ENCODE assay signal across 8 mouse cellular contexts in genomic region chr2:107291142-107291541, GRCm38 (mm10). TPM values are rescaled to one million over a fixed set of nuclear protein-coding genes. Genes with fewer than 3 reads are reported as not detected.
DNase-seq lines count a peak whose midpoint lies in the region; ATAC-seq and TF ChIP-seq lines count a peak whose summit lies in the region.

No protein-coding gene starts in this region.

- peaks cover 2% of the 10 kb centered on the region for H3K36me3 ChIP-seq in megakaryocyte, embryonic 14.5 days (replicated peaks; ENCODE audit: low read length)
- peaks cover 11% of the 10 kb centered on the region for H3K36me3 ChIP-seq in neural tube, embryonic 15.5 days

- H3K27me3 ChIP-seq in cerebellum, adult 2 months (ENCODE audit: control insufficient read depth, insufficient read depth, low read length) = no peaks in the 10 kb centered on the region
- H3K27me3 ChIP-seq in megakaryocyte, embryonic 14.5 days (replicated peaks) = peaks cover 9% of the 10 kb centered on the region
- H3K27me3 ChIP-seq in neural tube, embryonic 15.5 days (replicated peaks) = no peaks in the 10 kb centered on the region

- H3K4me2 ChIP-seq in neural tube, embryonic 15.5 days = peak overlapping the region; percentile 65

- TF ChIP-seq CTCF in cerebellum, adult 2 months (IDR thresholded peaks at IDR 0.05; ENCODE audit: borderline replicate concordance, insufficient read depth, low read depth, low read length) = no peak

- H3K9me3 ChIP-seq in megakaryocyte, embryonic 14.5 days = peaks cover 13% of the 10 kb centered on the region
- H3K9me3 ChIP-seq in neural tube, embryonic 15.5 days (replicated peaks) = no peaks in the 10 kb centered on the region

- no peak for DNase-seq in cerebellum, adult 2 months
- no peak for DNase-seq in cerebellum, adult 9-11 months
- DNase-seq in layer of hippocampus, adult 9-11 months = peak; percentile 38
- no peak for DNase-seq in adrenal gland, adult 18-20 months (ENCODE audit: low spot score in 2 of 2)
- DNase-seq in spleen, adult 18-20 months = no peak

- peak overlapping the region; percentile 68 for H3K9ac ChIP-seq in neural tube, embryonic 15.5 days (replicated peaks)

- H3K4me1 ChIP-seq in cerebellum, adult 2 months (ENCODE audit: control insufficient read depth, insufficient read depth, low read length) = peaks cover 4% of the 10 kb centered on the region; the same call in 1 of the 2 replicates
- H3K4me1 ChIP-seq in megakaryocyte, embryonic 14.5 days = peaks cover 14% of the 10 kb centered on the region
- 0 out of 2 replicates have a peak, but pooled peaks cover 6% of the 10 kb centered on the region for H3K4me1 ChIP-seq in neural tube, embryonic 15.5 days

- no peak for ATAC-seq in megakaryocyte, adult 5-6 weeks (ENCODE audit: poor library complexity, severe bottlenecking)
- peak; percentile 81 for ATAC-seq in neural tube, embryonic 15.5 days (ENCODE audit: low FRiP score)

- H3K27ac ChIP-seq in cerebellum, adult 2 months (ENCODE audit: insufficient read depth, low read length) = no peak overlapping the region
- peak overlapping the region; percentile 71 for H3K27ac ChIP-seq in neural tube, embryonic 15.5 days (replicated peaks)

- WGBS in cerebellum, adult 2 months = 2% methylated on average over 16 of the region's 16 CpGs
- 4% methylated on average over 16 of the region's 16 CpGs for WGBS in neural tube, embryonic 15.5 days

- peak overlapping the region; percentile 57 for H3K4me3 ChIP-seq in cerebellum, adult 2 months (replicated peaks; ENCODE audit: insufficient read depth, low read depth, low read length)
- H3K4me3 ChIP-seq in megakaryocyte, embryonic 14.5 days (replicated peaks) = peak overlapping the region; percentile 83
- H3K4me3 ChIP-seq in neural tube, embryonic 15.5 days (replicated peaks) = peak overlapping the region; percentile 65

- TF ChIP-seq POLR2A in cerebellum, adult 2 months (IDR thresholded peaks at IDR 0.05; ENCODE audit: borderline replicate concordance, insufficient read depth, low read length) = no peak

RNA-seq across cellular contexts. Expression of gene Kcna4, which starts 0.7 kb away (rescaled TPM):
- 3.5 and 4.7 TPM in 2 replicates for polyA plus RNA-seq in cerebellum, adult 2 months (2012; rRNA removed)
- 0.10 TPM in 1 of 2 replicates, not detected in the other for polyA plus RNA-seq in megakaryocyte, embryonic 14.5 days (2012; ENCODE audit: insufficient read depth, low replicate concordance)
- not detected in 2 replicates for total RNA-seq in megakaryocyte, adult 5-6 weeks (2015)
- not detected in 2 replicates for total RNA-seq in megakaryocyte, adult 5-6 weeks (2017)
- 8.9 and 9.6 TPM in 2 replicates for polyA plus RNA-seq in neural tube, embryonic 15.5 days (2015; fragmentation: Nextera tagmentation; extraction: Ambion mirVana)
- under 1 TPM; 0.33 to 0.67 TPM for total RNA-seq in adrenal gland, adult 18-20 months (2021)
